Comparison of ENCODE assay signal across 30 mouse cellular contexts in genomic region chr2:96275061-96275460, GRCm38 (mm10). TPM values are rescaled to one million over a fixed set of nuclear protein-coding genes. Genes with fewer than 3 reads are reported as not detected.
DNase-seq lines count a peak whose midpoint lies in the region; ATAC-seq and TF ChIP-seq lines count a peak whose summit lies in the region.
"Had no signal": no experiment of that assay in that cellular context is flagged by ENCODE, and none has a peak within 500 bp of the region (broad histone marks: within the 10 kb centered on the region; RNA-seq: fewer than 3 reads in every experiment).

No protein-coding gene starts in this region.

- ATAC-seq in lung, postnatal 0 days: no peak
- ATAC-seq: forebrain, embryonic 13.5 days; intestine, embryonic 16.5 days; liver, postnatal 0 days; midbrain, embryonic 16.5 days had no signal

- no peak overlapping the region for H3K4me3 ChIP-seq in lung, postnatal 0 days (ENCODE audit: low read depth, low read length)
- H3K4me3 ChIP-seq: embryonic facial prominence, embryonic 12.5 days; forebrain, embryonic 13.5 days; heart, embryonic 10.5 days; hindbrain, embryonic 12.5 days; left cerebral cortex, adult 2 months; limb, embryonic 12.5 days had no signal

- no peaks in the 10 kb centered on the region for H3K27me3 ChIP-seq in lung, postnatal 0 days (replicated peaks; ENCODE audit: insufficient read depth, low read length)
- H3K27me3 ChIP-seq: embryonic facial prominence, embryonic 12.5 days; forebrain, embryonic 13.5 days; hindbrain, embryonic 12.5 days; limb, embryonic 12.5 days had no signal

- no peak for TF ChIP-seq CTCF in lung, postnatal 0 days (IDR thresholded peaks at IDR 0.05)

- H3K9me3 ChIP-seq in lung, postnatal 0 days (ENCODE audit: low read length): no peaks in the 10 kb centered on the region
- H3K9me3 ChIP-seq: embryonic facial prominence, embryonic 12.5 days; forebrain, embryonic 13.5 days; heart, embryonic 10.5 days; hindbrain, embryonic 12.5 days; limb, embryonic 12.5 days had no signal

- no peaks in the 10 kb centered on the region for H3K36me3 ChIP-seq in lung, postnatal 0 days (ENCODE audit: insufficient read depth, low read length)
- H3K36me3 ChIP-seq: embryonic facial prominence, embryonic 12.5 days; heart, embryonic 10.5 days; hindbrain, embryonic 12.5 days; limb, embryonic 12.5 days had no signal

- 48% methylated on average over 1 of the region's 1 CpGs for WGBS in lung, postnatal 0 days

- H3K27ac ChIP-seq in lung, postnatal 0 days (ENCODE audit: low read length): no peak overlapping the region
- H3K27ac ChIP-seq: embryonic facial prominence, embryonic 12.5 days; forebrain, embryonic 13.5 days; heart, embryonic 10.5 days; hindbrain, embryonic 12.5 days; kidney, postnatal 0 days; left cerebral cortex, adult 2 months; limb, embryonic 12.5 days had no signal

- no peak overlapping the region for H3K4me2 ChIP-seq in lung, postnatal 0 days (replicated peaks; ENCODE audit: low read depth, low read length)
- H3K4me2 ChIP-seq: embryonic facial prominence, embryonic 12.5 days; forebrain, embryonic 13.5 days; hindbrain, embryonic 12.5 days; limb, embryonic 12.5 days; liver, embryonic 11.5 days; midbrain, embryonic 11.5 days had no signal

- TF ChIP-seq EP300 in lung, postnatal 0 days (IDR thresholded peaks at IDR 0.05): no peak

- peak; percentile 40 to 87 for DNase-seq in adrenal gland, adult (ENCODE audit: inconsistent age in 2 of 2, low spot score in 1 of 2)
- DNase-seq in adrenal gland, postnatal 4 days (ENCODE audit: low spot score in 2 of 2): no peak
- DNase-seq in lung, postnatal 36 days: peak; percentile 8
- no peak for DNase-seq in lung, postnatal 0 days (ENCODE audit: low spot score)
- peak; percentile 55 for DNase-seq in adrenal gland, adult 8-10 months
- DNase-seq in fibroblast of lung, adult 2 months (ENCODE audit: low read depth): peak; percentile 24
- DNase-seq in layer of hippocampus, adult 11-12 months (ENCODE audit: low spot score): no peak
- no peak for DNase-seq in kidney, postnatal 10 days
- DNase-seq: cerebellum, adult 11 months; cerebellum, adult 9-10 months; cerebellum, postnatal 36 days; gastrocnemius, postnatal 25 days; heart, adult 11 months; heart, postnatal 36 days; kidney, adult 8-10 months; liver, postnatal 0 days had no signal

- no peak overlapping the region for H3K9ac ChIP-seq in lung, postnatal 0 days (replicated peaks; ENCODE audit: low read depth)
- H3K9ac ChIP-seq: embryonic facial prominence, embryonic 12.5 days; forebrain, embryonic 13.5 days; hindbrain, embryonic 12.5 days; limb, embryonic 12.5 days; liver, postnatal 0 days had no signal

- H3K4me1 ChIP-seq in lung, postnatal 0 days (ENCODE audit: insufficient read depth, low read depth, low read length): no peaks in the 10 kb centered on the region
- H3K4me1 ChIP-seq: embryonic facial prominence, embryonic 12.5 days; forebrain, embryonic 13.5 days; heart, embryonic 10.5 days; hindbrain, embryonic 12.5 days; limb, embryonic 12.5 days had no signal

RNA-seq across cellular contexts. Expression of gene Lrrc4c, which starts 42.9 kb away (rescaled TPM):
- 1 to 10 TPM; 6.9 to 7.1 TPM for total RNA-seq in adrenal gland, postnatal 4 days (2021)
- 0.80 and 0.81 TPM in 2 replicates for polyA plus RNA-seq in lung, postnatal 0 days (2015; fragmentation: Nextera tagmentation; extraction: Ambion mirVana)
- total RNA-seq in adrenal gland, adult 8-10 months (2022): 10 to 100 TPM in 1 of 4 experiments, 1 to 10 TPM in 3; 3.9 to 14.0 (median 6.7) TPM
- total RNA-seq: megakaryocyte progenitor cell, adult 5-6 weeks; MEL; neutrophil, adult 5-6 weeks had no signal

Comparison
In these comparisons a context has a peak if more than half of its experiments do, and no peak if none do; other contexts are left out.
1. DNase-seq: peak in adrenal gland, adult (2 of 2), lung, postnatal 36 days (single experiment), adrenal gland, adult 8-10 months (single experiment) and fibroblast of lung, adult 2 months (single experiment); none in adrenal gland, postnatal 4 days (0 of 2), lung, postnatal 0 days (single experiment), layer of hippocampus, adult 11-12 months (single experiment) and kidney, postnatal 10 days (single experiment).